Mouse (Mus musculus) stomach, postnatal 0 days (tissue): ENCODE measurements around the gene Mapk8ip2.

Experiments used
- CTCF ChIP-seq: IDR thresholded peaks from 2 replicates; pipeline ENCODE4 v1.5.1; 2016; ENCODE audit warnings: antibody characterized with exemption, low read depth, mild to moderate bottlenecking, moderate library complexity
- EP300 ChIP-seq: optimal IDR thresholded peaks from 2 replicates; pipeline ENCODE3; 2016; ENCODE audit warnings: antibody characterized with exemption

GRCm38 (mm10) chr15:89477806-89478205 lies 24.1 kb downstream of the Mapk8ip2 start:
- TF ChIP-seq CTCF (no peak), EP300 (no peak)
